11 mouse cellular contexts compared by ENCODE assay signal in the genomic region with DNA sequence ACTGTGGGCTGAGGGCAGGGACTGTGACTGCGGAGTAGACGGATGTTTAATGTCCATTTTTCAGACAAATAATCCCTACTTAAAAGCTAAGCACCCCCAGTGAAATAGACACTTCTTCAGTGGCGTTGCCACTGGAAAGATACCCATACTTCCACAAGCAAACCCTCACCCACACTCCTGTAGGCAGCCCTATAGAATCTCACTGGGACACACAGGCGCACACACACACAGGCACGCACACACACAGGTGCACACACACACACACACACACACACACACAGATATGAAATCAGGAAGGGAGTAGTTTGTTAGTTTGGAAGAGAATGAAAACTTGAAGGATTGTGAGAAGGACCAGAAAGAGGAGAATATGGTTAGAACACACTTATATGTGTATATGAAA. TPM values are rescaled to one million over a fixed set of nuclear protein-coding genes. Genes with fewer than 3 reads are reported as not detected.
DNase-seq lines count a peak whose midpoint lies in the region; ATAC-seq and TF ChIP-seq lines count a peak whose summit lies in the region.
"Had no signal": no experiment of that assay in that cellular context is flagged by ENCODE, and none has a peak within 500 bp of the region (broad histone marks: within the 10 kb centered on the region; RNA-seq: fewer than 3 reads in every experiment).

No protein-coding gene starts in this region.

- H3K9ac ChIP-seq in hindbrain, embryonic 16.5 days (ENCODE audit: low read depth, low read length) = no peak overlapping the region
- H3K9ac ChIP-seq in midbrain, embryonic 16.5 days (ENCODE audit: low read depth, low read length) = no peak overlapping the region

- H3K9me3 ChIP-seq in hindbrain, embryonic 16.5 days (ENCODE audit: control insufficient read depth, low read length) = no peaks in the 10 kb centered on the region
- H3K9me3 ChIP-seq in midbrain, embryonic 16.5 days (replicated peaks; ENCODE audit: control insufficient read depth, low read length, poor library complexity, severe bottlenecking) = no peaks in the 10 kb centered on the region

- peak overlapping the region; percentile 67 for H3K27ac ChIP-seq in gastrocnemius, adult 2 months
- H3K27ac ChIP-seq in embryonic fibroblast, embryonic 13.5 days (ENCODE audit: insufficient read depth, low read length) = peak overlapping the region; percentile 85
- H3K27ac ChIP-seq in hindbrain, embryonic 16.5 days (ENCODE audit: low read depth, low read length) = no peak overlapping the region; the same call in 1 of the 2 replicates
- H3K27ac ChIP-seq in midbrain, embryonic 16.5 days (ENCODE audit: low read length) = no peak overlapping the region
- no peak overlapping the region for H3K27ac ChIP-seq in kidney, adult 2 months (ENCODE audit: insufficient read depth, low read depth, low read length)

- no peak overlapping the region for H3K4me3 ChIP-seq in gastrocnemius, adult 2 months
- no peak overlapping the region for H3K4me3 ChIP-seq in embryonic fibroblast, embryonic 13.5 days (ENCODE audit: insufficient read depth, low read length)
- H3K4me3 ChIP-seq in hindbrain, embryonic 16.5 days (ENCODE audit: low read length) = no peak overlapping the region
- no peak overlapping the region for H3K4me3 ChIP-seq in midbrain, embryonic 16.5 days (ENCODE audit: low read depth, low read length)
- no peak overlapping the region for H3K4me3 ChIP-seq in kidney, adult 2 months (ENCODE audit: insufficient read depth, low read depth, low read length)

- DNase-seq in gastrocnemius, adult 2 months = no peak
- DNase-seq in gastrocnemius, postnatal 25 days = no peak
- no peak for DNase-seq in spleen, adult 12 weeks (ENCODE audit: low spot score)
- DNase-seq in layer of hippocampus, adult 9-10 months (ENCODE audit: low spot score) = no peak
- DNase-seq in kidney, adult 2 months = no peak
- DNase-seq: cerebellum, adult 11-12 months; thymus, postnatal 25 days had no signal

- no peaks in the 10 kb centered on the region for H3K27me3 ChIP-seq in hindbrain, embryonic 16.5 days (replicated peaks; ENCODE audit: control insufficient read depth, insufficient read depth, low read length)
- H3K27me3 ChIP-seq in midbrain, embryonic 16.5 days (ENCODE audit: control insufficient read depth, insufficient read depth, low read depth, low read length) = no peaks in the 10 kb centered on the region
- H3K27me3 ChIP-seq in kidney, adult 2 months (replicated peaks; ENCODE audit: control insufficient read depth, insufficient read depth, low read length) = no peaks in the 10 kb centered on the region

- no peak for TF ChIP-seq CTCF in gastrocnemius, adult 2 months (IDR thresholded peaks at IDR 0.05)
- no peak for TF ChIP-seq CTCF in embryonic fibroblast, embryonic 13.5 days (IDR thresholded peaks at IDR 0.05; ENCODE audit: borderline replicate concordance, insufficient read depth, low read length)
- TF ChIP-seq CTCF in kidney, adult 2 months (conservative IDR thresholded peaks at IDR 0.05; ENCODE audit: insufficient read depth, insufficient read length, low read depth, low read length) = no peak

- TF ChIP-seq POLR2A in embryonic fibroblast, embryonic 13.5 days (IDR thresholded peaks at IDR 0.05; ENCODE audit: low read depth, low read length) = no peak
- TF ChIP-seq POLR2A in kidney, adult 2 months (IDR thresholded peaks at IDR 0.05; ENCODE audit: low read depth, low read length) = no peak

- no peak for ATAC-seq in hindbrain, embryonic 16.5 days
- no peak for ATAC-seq in midbrain, embryonic 16.5 days

- no peaks in the 10 kb centered on the region for H3K36me3 ChIP-seq in hindbrain, embryonic 16.5 days (ENCODE audit: control insufficient read depth, insufficient read depth, low read length)
- H3K36me3 ChIP-seq in midbrain, embryonic 16.5 days (ENCODE audit: control insufficient read depth, insufficient read depth, low read length) = no peaks in the 10 kb centered on the region
- no peaks in the 10 kb centered on the region for H3K36me3 ChIP-seq in kidney, adult 2 months (ENCODE audit: control insufficient read depth, insufficient read depth, low read length)

- H3K4me1 ChIP-seq in embryonic fibroblast, embryonic 13.5 days (ENCODE audit: control insufficient read depth, insufficient read depth, low read length) = peaks cover 16% of the 10 kb centered on the region
- H3K4me1 ChIP-seq in hindbrain, embryonic 16.5 days (ENCODE audit: control insufficient read depth, insufficient read depth, low read depth, low read length) = peaks cover 9% of the 10 kb centered on the region
- H3K4me1 ChIP-seq in midbrain, embryonic 16.5 days (ENCODE audit: control insufficient read depth, insufficient read depth, low read length) = peaks cover 13% of the 10 kb centered on the region
- no peaks in the 10 kb centered on the region for H3K4me1 ChIP-seq in kidney, adult 2 months (ENCODE audit: control insufficient read depth, insufficient read depth, low read length)

- 37% methylated on average over 5 of the region's 5 CpGs for WGBS in hindbrain, embryonic 16.5 days
- WGBS in midbrain, embryonic 16.5 days = 40% methylated on average over 5 of the region's 5 CpGs
- WGBS in kidney, adult 2 months = 89% methylated on average over 5 of the region's 5 CpGs

- intact Hi-C loops in gastrocnemius, adult 2 months (cut with DNase I) = no loop called here

- H3K4me2 ChIP-seq in hindbrain, embryonic 16.5 days (ENCODE audit: low read length) = peak overlapping the region; percentile 55
- peak overlapping the region; percentile 56 for H3K4me2 ChIP-seq in midbrain, embryonic 16.5 days (ENCODE audit: low read length)

RNA-seq across cellular contexts. Expression of gene Pdpn, which starts 20.3 kb away (rescaled TPM):
- 1 to 10 TPM; 4.5 to 7.7 TPM for total RNA-seq in gastrocnemius, adult 2 months (2021)
- 10 to 100 TPM in 1 of 2 experiments, 1 to 10 TPM in 1; 9.5 to 11.5 TPM for total RNA-seq in gastrocnemius, postnatal 25 days (2021)
- 163 and 184 TPM in 2 replicates for polyA plus RNA-seq in embryonic fibroblast, embryonic 13.5 days (2011; ENCODE audit: insufficient read length, low read depth, missing spikeins)
- 46.9 and 51.6 TPM in 2 replicates for polyA plus RNA-seq in hindbrain, embryonic 16.5 days (2015; fragmentation: Nextera tagmentation; extraction: Ambion mirVana)
- 36.1 and 40.2 TPM in 2 replicates for polyA plus RNA-seq in midbrain, embryonic 16.5 days (2015; fragmentation: Nextera tagmentation; extraction: Ambion mirVana)
- polyA plus RNA-seq in kidney, adult 2 months (2012; rRNA removed) = 3.2 and 4.5 TPM in 2 replicates
- total RNA-seq: MEL had no signal

Comparison
In these comparisons a context has a peak if more than half of its experiments do, and no peak if none do; other contexts are left out.
1. H3K27ac ChIP-seq: peak in gastrocnemius, adult 2 months (single experiment) and embryonic fibroblast, embryonic 13.5 days (single experiment); none in hindbrain, embryonic 16.5 days (single experiment), midbrain, embryonic 16.5 days (single experiment) and kidney, adult 2 months (single experiment).